17 mouse cellular contexts compared by ENCODE assay signal in the genomic region with DNA sequence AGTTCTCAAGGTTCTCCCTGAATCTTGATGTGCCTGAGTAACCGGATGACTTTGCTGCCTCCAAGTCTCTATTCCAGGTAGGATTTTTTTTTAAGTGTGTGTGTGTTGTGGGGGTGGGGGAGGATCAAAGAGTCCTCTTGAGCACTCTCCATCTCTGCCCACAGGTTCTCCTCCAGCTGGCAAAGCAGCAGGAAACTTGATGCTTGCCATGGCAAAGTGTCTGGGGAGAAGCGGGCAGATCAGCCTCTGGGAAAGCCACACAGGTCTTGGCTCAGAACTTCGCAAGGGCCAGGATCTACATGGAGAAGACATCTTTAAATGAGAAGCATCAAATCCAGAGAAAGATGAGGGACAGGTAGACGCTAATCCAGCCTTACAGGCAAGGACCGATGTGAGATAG.
"Had no signal": no experiment of that assay in that cellular context is flagged by ENCODE, and none has a peak within 500 bp of the region (broad histone marks: within the 10 kb centered on the region; RNA-seq: fewer than 3 reads in every experiment).

No protein-coding gene starts in this region.

- H3K27ac ChIP-seq: lung, embryonic 15.5 days; macrophage; midbrain, embryonic 13.5 days; midbrain, embryonic 15.5 days; neural tube, embryonic 12.5 days; stomach, embryonic 15.5 days; stomach, postnatal 0 days had no signal

- DNase-seq: liver, postnatal 0 days; lung, adult 2 months; lung, postnatal 14 days; lung, postnatal 36 days; right cerebral cortex, postnatal 14 days; spleen, adult 18-20 months; thymus, adult 2 months; thymus, postnatal 25 days; thymus, postnatal 4 days had no signal

- H3K4me3 ChIP-seq: lung, embryonic 15.5 days; megakaryocyte, embryonic 14.5 days; midbrain, embryonic 13.5 days; midbrain, embryonic 15.5 days; neural tube, embryonic 12.5 days; stomach, embryonic 15.5 days had no signal
